Mouse (Mus musculus): ENCODE results near the gene Slc1a1.

GRCm38 (mm10) chr19:28854831-28855230 is 20.0 kb downstream of the Slc1a1 start:
- TF ChIP-seq EP300 (IDR thresholded peaks at IDR 0.05; ENCODE audit: insufficient read depth, low read depth, low read length) (no peak), CTCF (IDR thresholded peaks at IDR 0.05) (no peak), POLR2A (IDR thresholded peaks at IDR 0.05; ENCODE audit: insufficient read depth, low read depth, low read length) (no peak)
